Mouse (Mus musculus): Measurements from ENCODE around the gene Psme1.

DNA sequence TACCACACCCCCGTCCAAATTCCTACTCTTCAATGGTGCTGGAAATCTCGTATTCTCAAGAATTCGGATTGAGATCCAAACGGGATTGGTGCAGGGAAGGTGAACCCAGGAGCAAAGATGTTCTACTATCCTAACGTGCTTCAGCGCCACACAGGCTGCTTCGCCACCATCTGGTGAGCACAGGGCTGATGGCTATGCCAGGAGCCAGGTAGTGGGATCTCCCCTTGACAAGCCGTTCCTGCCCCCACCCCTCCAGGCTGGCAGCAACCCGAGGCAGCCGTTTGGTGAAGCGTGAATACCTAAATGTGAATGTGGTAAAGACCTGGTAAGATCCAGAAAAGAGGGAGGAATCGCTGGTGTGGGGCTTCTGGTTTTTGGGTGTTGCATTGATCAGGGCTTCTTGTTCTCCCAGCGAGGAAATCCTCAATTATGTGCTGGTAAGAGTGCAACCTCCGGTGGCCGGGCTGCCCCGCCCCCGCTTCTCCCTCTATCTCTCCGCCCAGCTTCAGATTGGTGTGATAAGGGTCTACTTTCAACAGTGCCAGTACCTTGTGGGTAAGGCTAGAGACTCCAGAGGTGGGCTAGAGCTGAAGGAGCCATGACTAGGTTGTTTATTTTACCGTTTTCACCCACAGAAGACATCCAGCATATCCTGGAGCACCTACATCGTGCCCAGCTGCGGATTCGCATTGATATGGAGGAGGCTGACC, 40.7 kb downstream of the Psme1 start:
- TF ChIP-seq HCFC1 (IDR thresholded peaks at IDR 0.05; ENCODE audit: borderline replicate concordance, insufficient read depth, low read length) (no peak), ZNF384 (IDR thresholded peaks at IDR 0.05; ENCODE audit: low read depth, low read length) (no peak), CHD2 (IDR thresholded peaks at IDR 0.05; ENCODE audit: low read depth, low read length) (no peak)
